Mouse (Mus musculus) layer of hippocampus, postnatal 36 days (tissue): Measurements from ENCODE around the gene 4833427G06Rik. TPM values are rescaled to one million over a fixed set of nuclear protein-coding genes. Genes with fewer than 3 reads are reported as not detected.

Source experiments
- DNase-seq, 2 experiments: peaks; one replicate each; pipeline ENCODE4 v3.0.0; 2022
- microRNA-seq, 2 experiments: library from miRNA; unstranded; fragments of <30 nt; microRNA quantifications; one replicate each; pipeline ENCODE4 v1.2.0; 2021
- total RNA-seq, 2 experiments: library from RNA; stranded (reverse); gene quantifications; 2 replicates each; pipeline ENCODE4 v1.2.3; 2021

Gene 4833427G06Rik
- total RNA-seq, 2 experiments from 2014 or later, result not detected

GRCm38 (mm10) chr9:51060601-51061000 is 41.3 kb downstream of the 4833427G06Rik start, which contains the start of gene Btg4:
Btg4 (plus strand) TSS chr9:51060901.
- DNase-seq, result no peak

DNA sequence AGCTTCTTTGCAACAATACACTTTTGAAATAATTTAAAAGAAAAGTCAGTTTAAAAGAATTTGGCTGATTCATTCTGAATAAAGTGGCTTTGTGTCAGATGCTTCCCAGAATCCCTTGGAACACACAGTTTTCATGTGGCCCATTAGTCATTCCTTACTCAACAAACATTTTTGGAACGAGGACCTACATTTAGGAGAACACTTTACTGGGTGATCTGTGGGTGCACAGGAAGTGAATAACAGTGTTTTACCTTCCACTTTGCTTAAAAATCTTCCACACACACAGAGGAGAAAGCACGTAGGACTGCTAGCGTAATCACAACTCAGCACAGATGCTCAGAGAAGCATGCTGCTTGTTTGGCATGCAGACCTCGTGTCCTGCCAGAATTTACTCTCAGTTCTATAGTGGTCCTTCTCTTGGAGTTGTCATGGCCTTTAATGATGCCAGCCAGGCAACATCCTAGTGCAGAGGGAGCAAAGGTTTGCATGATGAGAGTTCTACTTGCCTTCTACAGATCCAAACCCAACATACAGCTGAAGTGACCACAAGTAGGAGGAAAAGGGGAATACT is 42.8 kb downstream of the 4833427G06Rik start:
- peak in 1 of 2 experiments; percentile 36 for DNase-seq

GRCm38 (mm10) chr9:51056360-51057324 is 45.2 kb downstream of the 4833427G06Rik start:
- DNase-seq, result no peak

DNA sequence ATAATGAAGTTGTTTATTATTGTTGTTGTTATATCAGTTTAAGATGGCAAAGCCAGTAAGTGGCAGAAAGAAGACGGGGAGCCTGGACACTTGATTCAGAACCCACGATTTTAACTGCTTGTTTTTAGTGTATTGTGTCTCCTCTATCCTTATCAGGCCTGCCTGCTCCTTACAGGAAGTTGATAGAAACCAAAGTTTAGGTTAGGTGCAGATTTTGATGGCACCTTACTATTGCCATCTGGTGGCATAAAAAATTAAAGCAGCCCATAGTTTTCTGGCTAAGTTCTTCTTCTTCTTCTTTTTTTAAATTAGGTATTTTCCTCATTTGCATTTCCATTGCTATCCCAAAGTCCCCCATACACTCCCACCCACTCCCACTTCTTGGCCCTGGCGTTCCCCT is 49.7 kb downstream of the 4833427G06Rik start:
- DNase-seq, result peak in 1 of 2 experiments; percentile 16

GRCm38 (mm10) chr9:51042136-51042535 is 59.7 kb downstream of the 4833427G06Rik start:
- DNase-seq, result no peak

DNA sequence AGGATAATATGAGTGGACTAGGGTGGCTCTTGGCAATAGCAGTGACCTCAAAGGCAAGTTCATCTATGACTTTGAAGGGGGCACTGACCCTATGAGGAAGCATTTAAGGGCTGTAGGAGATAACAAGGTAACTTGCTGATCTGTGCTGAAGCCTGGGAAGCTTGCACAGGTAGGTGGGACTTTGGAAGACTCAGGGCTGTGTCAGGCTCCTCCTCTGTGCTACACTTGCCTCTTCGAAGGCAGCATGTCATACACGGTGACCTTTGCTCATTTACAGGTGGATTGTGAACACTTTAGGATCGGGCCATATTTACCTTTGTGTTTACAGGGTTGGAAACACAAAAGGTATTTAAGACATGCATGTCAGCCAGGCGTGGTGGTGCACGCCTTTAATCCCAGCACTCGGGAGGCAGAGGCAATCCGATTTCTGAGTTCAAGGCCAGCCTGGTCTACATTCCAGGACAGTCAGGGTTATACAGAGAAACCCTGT is 60.3 kb downstream of the 4833427G06Rik start:
- no peak for DNase-seq

- DNase-seq, result no peak
Measured at GRCm38 (mm10) chr9:51032785-51033529, 68.9 kb downstream of the 4833427G06Rik start.

- DNase-seq, result no peak
Measured at GRCm38 (mm10) chr9:51032291-51032690, 69.6 kb downstream of the 4833427G06Rik start.

DNA sequence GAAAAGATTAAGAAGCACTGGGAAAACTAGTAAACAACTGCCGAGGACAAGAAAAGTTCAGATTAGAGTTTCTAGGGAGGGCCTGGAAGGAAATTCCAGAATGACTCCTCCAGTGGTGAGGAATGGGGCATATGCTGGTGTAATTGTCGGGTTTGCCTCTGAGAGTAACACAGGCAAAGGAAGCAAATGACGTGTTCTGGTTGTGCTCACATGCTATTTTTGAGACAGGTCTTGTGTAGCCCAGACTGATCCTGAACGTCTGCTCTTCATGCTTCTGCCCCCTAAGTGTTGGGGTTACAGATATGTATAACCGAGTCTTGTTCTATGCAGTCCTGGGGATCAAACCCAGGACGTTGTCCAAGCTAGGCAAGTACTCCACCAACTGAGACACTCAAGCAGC is 70.3 kb downstream of the 4833427G06Rik start:
- DNase-seq, result no peak

Small RNA genes lying within 50 kb of the gene (microRNA-seq; reads per million reads assigned to microRNA genes)
- 18.0 to 37.3 reads per million in 2 experiments for gene Mir34b
- 424 to 485 reads per million in 2 experiments for gene Mir34c

Other genes starting within 250 kb of the 4833427G06Rik start
- 10 to 100 TPM; 37.8 to 43.5 TPM for gene Sik2, start 93.0 kb downstream of the 4833427G06Rik start, total RNA-seq
- gene Btg4, start 41.2 kb downstream of the 4833427G06Rik start, total RNA-seq, result not detected
- 1 to 10 TPM; 3.8 to 5.9 TPM for gene Layn, start 25.0 kb downstream of the 4833427G06Rik start, total RNA-seq
- not detected for gene Gm32742, start 63.4 kb upstream of the 4833427G06Rik start, total RNA-seq
- not detected for gene Pou2af1, start 111.6 kb upstream of the 4833427G06Rik start, total RNA-seq
- under 1 TPM; 0.65 to 0.91 TPM for gene Colca2, start 176.5 kb upstream of the 4833427G06Rik start, total RNA-seq
- gene 1810046K07Rik, start 226.8 kb upstream of the 4833427G06Rik start, total RNA-seq, result not detected